Mouse (Mus musculus) cortical plate, adult 2 months (tissue): Measurements from ENCODE around the gene Zfp1.

Experiments used
- CTCF ChIP-seq: fragments of 200-500 bp; IDR thresholded peaks from 2 replicates; pipeline ENCODE4 v1.5.1; 2011; ENCODE audit warnings: mild to moderate bottlenecking, control low read depth, low read length; ENCODE audit not compliant: insufficient read depth; ENCODE audit errors: extremely low read depth
- POLR2A ChIP-seq: fragments of 200-500 bp; IDR thresholded peaks from 2 replicates; pipeline ENCODE4 v1.6.1; 2011; ENCODE audit warnings: mild to moderate bottlenecking, low read length, control low read depth; ENCODE audit not compliant: insufficient read depth; ENCODE audit errors: extremely low read depth

GRCm38 (mm10) chr8:111705699-111706098 is 62.5 kb downstream of the Zfp1 start:
- TF ChIP-seq CTCF (no peak), POLR2A (no peak)
